Mouse (Mus musculus) neural tube, embryonic 15.5 days (tissue): ENCODE data around the gene Arrdc3. TPM values are rescaled to one million over a fixed set of nuclear protein-coding genes. Genes with fewer than 3 reads are reported as not detected.
"Not testable (repeated sequence)": the region's sequence is repeated elsewhere in the genome, so short reads cannot be mapped to it uniquely, and the experiment has no call there.

Experiments used
- ATAC-seq: fragments of 200-750 bp; cut with Nextera tagmentation; 2 replicates; pipeline ENCODE4 v1.8.0; 2017; ENCODE audit warnings: mild to moderate bottlenecking, moderate TSS enrichment, moderate library complexity; ENCODE audit not compliant: low FRiP score
- H3K27ac ChIP-seq: fragments of 300-500 bp; sonication (generic); replicated peaks from 2 replicates; pipeline ENCODE4 v1.5.1; 2015; ENCODE audit warnings: mild to moderate bottlenecking, inconsistent platforms
- H3K27me3 ChIP-seq: fragments of 300-500 bp; sonication (generic); replicated peaks from 2 replicates; pipeline ENCODE4 v1.6.1; 2015; ENCODE audit warnings: inconsistent platforms
- H3K36me3 ChIP-seq: fragments of 300-500 bp; sonication (generic); 2 replicates; pipeline ENCODE4 v1.6.1; 2015; ENCODE audit warnings: inconsistent platforms
- H3K4me1 ChIP-seq: fragments of 300-500 bp; sonication (generic); 2 replicates; pipeline ENCODE4 v1.6.1; 2015; ENCODE audit warnings: inconsistent platforms
- H3K4me2 ChIP-seq: fragments of 300-500 bp; sonication (generic); 2 replicates; pipeline ENCODE4 v1.6.1; 2015; ENCODE audit warnings: inconsistent platforms, mild to moderate bottlenecking, moderate library complexity
- H3K4me3 ChIP-seq: fragments of 300-500 bp; sonication (generic); replicated peaks from 2 replicates; pipeline ENCODE4 v1.5.1; 2015; ENCODE audit warnings: mild to moderate bottlenecking, inconsistent platforms
- H3K9ac ChIP-seq: fragments of 300-500 bp; sonication (generic); replicated peaks from 2 replicates; pipeline ENCODE4 v1.6.1; 2015; ENCODE audit warnings: mild to moderate bottlenecking, inconsistent platforms
- H3K9me3 ChIP-seq: fragments of 300-500 bp; sonication (generic); replicated peaks from 2 replicates; pipeline ENCODE4 v1.6.1; 2016; ENCODE audit warnings: inconsistent platforms
- WGBS: fragments of 180-500 bp; shearing (Covaris S2); methylation state at CpG from one replicate; pipeline ENCODE4 v1.1.7; 2015; ENCODE audit warnings: mixed read lengths; 5-methylcytosine and 5-hydroxymethylcytosine counted together
- polyA plus RNA-seq: library from polyadenylated mRNA; unstranded; fragments of >200 nt; fragmentation: Nextera tagmentation; extraction: Ambion mirVana; gene quantifications from 2 replicates; pipeline ENCODE4 v1.2.1, GENCODE M21; 2015

The Arrdc3 gene
- polyA plus RNA-seq, 1 experiment from 2014 or later, result 32.3 TPM

DNA sequence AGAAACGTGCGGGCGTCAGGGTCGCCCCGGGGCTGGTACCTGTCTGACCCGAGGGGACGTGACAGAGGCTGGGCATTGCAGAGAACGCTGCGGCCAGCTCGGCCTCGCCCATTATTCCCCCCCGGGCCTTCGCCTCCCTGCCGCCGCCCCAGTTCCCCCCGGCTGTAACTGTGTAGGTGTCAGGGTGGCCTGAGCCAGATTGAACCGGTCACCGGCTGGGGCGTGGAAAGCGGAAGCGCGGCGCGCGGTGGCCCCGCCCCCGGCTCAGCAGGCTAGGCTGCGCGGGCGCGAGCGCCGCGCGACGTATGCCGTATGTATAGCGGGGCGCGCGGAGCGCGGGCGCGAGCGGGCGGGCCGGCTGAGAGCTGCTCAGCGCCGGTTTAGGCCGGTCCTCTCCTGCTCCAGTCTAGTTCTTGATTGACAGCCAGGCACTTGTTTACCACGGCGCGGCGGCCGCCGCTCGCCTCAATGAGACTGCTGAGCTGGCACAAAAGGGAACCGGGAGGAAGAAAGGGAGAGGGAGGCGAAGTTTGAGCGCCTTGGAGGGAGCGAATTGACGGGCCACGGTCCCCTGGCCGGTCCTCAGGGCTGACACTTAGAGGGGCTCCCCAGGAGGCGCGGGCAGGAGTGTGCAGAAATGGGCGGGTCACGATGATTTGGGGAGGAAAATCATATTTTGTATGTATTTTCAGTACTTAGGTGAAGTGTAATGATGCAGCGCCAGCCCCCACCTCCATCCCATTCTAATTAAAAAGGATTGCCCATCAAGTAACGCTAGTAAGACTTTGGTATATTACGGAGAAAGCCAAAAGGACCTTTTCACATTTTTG is 2.9 kb downstream of the Arrdc3 start:
- peaks cover 9% of the 10 kb centered on the region for H3K4me1 ChIP-seq
- WGBS, result under 1% methylated on average over 70 of the region's 72 CpGs
- peaks cover 20% of the 10 kb centered on the region for H3K36me3 ChIP-seq
- peak overlapping the region; percentile 100 for H3K9ac ChIP-seq
- peak; percentile 91 for ATAC-seq
- H3K4me2 ChIP-seq, result peak overlapping the region; percentile 61
- H3K4me3 ChIP-seq, result peak overlapping the region; percentile 89
- no peaks in the 10 kb centered on the region for H3K9me3 ChIP-seq
- H3K27ac ChIP-seq, result peak overlapping the region; percentile 100
- no peaks in the 10 kb centered on the region for H3K27me3 ChIP-seq

DNA sequence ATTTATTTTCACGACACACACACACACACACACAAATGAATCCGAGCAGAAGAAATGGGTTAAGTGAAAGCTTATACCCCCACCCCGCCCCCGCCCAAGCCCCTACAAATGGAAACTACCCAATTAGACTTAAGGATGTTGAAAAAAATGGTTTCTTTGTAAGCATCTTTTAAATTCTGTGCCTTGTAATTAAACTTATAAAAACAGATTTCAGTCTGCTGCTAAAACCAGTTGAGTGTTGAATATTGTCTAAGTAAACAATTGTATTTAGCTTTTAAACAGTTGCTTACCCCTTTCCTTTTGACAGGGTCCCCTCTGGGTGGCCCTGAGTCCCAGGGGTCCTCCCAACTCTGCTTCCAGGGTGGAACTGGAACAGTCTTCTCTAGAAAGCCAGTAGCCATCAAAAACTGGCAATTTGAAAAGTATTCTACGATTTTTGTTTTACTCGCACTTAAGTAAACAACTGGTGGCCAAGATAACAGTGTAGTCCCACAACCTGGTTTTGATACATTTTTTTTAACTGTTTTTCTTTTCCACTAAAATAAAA is 3.6 kb downstream of the Arrdc3 start:
- Histone ChIP-seq H3K4me3 (peak overlapping the region; percentile 89), H3K27me3 (no peaks in the 10 kb centered on the region), H3K4me1 (peaks cover 9% of the 10 kb centered on the region), H3K27ac (peak overlapping the region; percentile 100), H3K9ac (peak overlapping the region; percentile 100), H3K36me3 (peaks cover 24% of the 10 kb centered on the region), H3K9me3 (no peaks in the 10 kb centered on the region), H3K4me2 (peak overlapping the region; percentile 61)
- 20% methylated on average over 6 of the region's 6 CpGs for WGBS
- ATAC-seq, result no peak

DNA sequence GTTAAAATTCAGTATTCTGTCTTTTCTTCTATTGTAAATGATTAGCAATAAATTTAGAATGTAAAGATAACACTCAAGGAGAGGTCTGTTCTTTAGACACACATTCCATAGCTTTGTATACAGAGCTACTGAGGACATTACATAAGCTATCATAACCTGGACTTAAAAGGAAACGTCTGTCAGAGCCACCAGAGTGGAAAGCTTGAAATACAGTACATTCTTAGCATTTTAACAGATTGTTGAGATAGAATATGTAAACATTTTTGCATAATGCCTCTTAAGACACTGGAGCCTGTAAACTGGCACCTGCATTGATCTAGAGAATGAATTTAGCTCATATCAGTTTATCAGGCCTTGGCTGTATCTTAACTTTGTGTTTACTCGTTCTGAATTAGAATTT is 4.7 kb downstream of the Arrdc3 start:
- H3K4me2 ChIP-seq, result no peak overlapping the region
- peaks cover 30% of the 10 kb centered on the region for H3K36me3 ChIP-seq
- H3K27me3 ChIP-seq, result no peaks in the 10 kb centered on the region
- 71% methylated on average over 2 of the region's 2 CpGs for WGBS
- no peak overlapping the region for H3K9ac ChIP-seq
- peaks cover 4% of the 10 kb centered on the region for H3K4me1 ChIP-seq
- no peak overlapping the region for H3K27ac ChIP-seq
- no peak for ATAC-seq
- H3K4me3 ChIP-seq, result no peak overlapping the region
- no peaks in the 10 kb centered on the region for H3K9me3 ChIP-seq

DNA sequence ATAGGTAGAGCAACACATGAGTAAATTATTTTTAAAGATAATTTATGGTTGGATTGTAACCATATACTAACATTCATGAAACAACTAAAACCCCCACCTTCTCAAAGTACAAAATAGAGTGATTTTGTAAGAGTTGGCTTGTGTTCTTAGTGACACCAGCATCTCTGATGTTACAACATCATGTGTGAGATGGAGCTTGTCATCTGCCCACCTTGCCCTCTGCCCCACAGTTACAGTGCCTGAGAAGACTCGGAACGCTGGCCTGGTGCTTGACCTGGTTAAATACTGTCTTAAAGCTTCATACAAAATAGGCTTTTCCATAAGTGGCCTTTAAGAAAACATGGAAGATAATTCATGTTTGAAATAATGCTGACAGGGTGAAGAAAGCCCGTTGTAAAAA is 11.7 kb downstream of the Arrdc3 start:
- not testable (repeated sequence) for H3K9ac ChIP-seq, H3K4me1 ChIP-seq, H3K9me3 ChIP-seq, H3K27me3 ChIP-seq, H3K27ac ChIP-seq, H3K4me2 ChIP-seq, ATAC-seq, H3K4me3 ChIP-seq
- 92% methylated on average over 3 of the region's 3 CpGs for WGBS
- H3K36me3 ChIP-seq, result peaks cover 56% of the 10 kb centered on the region

DNA sequence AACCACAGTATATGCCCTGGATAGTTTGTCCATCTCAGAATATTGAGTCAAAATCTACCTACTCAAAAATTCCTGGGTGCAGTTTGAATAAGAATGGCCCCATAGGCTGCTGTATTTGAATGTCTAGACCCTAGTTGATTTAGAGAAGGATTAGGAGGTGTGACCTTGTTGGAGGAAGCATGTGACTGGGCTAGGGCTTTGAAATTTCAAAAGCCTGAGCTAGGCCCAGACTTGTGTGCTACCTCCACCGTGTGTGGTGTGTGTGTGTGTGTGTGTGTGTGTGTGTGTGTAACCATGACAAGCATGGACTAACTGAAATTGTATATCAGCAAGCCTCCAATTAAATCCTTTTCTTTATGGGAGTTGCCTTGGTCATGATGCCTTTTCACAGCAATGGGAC is 14.2 kb downstream of the Arrdc3 start:
- no peak overlapping the region for H3K4me3 ChIP-seq
- no peak overlapping the region for H3K4me2 ChIP-seq
- WGBS, result 72% methylated on average over 1 of the region's 1 CpGs
- no peaks in the 10 kb centered on the region for H3K4me1 ChIP-seq
- peaks cover 36% of the 10 kb centered on the region for H3K36me3 ChIP-seq
- H3K9ac ChIP-seq, result no peak overlapping the region
- H3K27ac ChIP-seq, result no peak overlapping the region
- no peaks in the 10 kb centered on the region for H3K9me3 ChIP-seq
- no peaks in the 10 kb centered on the region for H3K27me3 ChIP-seq
- no peak for ATAC-seq

DNA sequence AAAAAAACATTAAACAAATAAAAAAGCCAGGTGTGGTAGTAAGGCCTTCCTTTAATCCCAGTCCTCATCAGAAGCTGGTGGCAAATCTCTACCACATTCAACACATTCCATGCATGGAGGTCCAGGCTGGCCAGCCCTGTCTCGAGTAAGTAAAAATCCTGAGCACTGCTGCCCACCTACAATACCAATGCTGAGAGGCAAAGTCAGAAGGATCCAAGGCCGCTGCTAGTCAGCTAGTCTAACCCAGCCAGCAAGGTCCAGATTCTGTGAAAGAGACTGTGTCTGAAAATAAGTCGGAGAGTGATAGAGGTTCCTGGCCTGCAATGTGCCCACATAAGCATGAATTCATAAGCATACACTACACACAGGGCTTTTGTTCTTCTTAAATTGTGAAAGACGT is 14.9 kb downstream of the Arrdc3 start:
- Histone ChIP-seq H3K27ac (no peak overlapping the region), H3K36me3 (peaks cover 32% of the 10 kb centered on the region), H3K4me2 (no peak overlapping the region), H3K9ac (no peak overlapping the region), H3K9me3 (no peaks in the 10 kb centered on the region), H3K4me3 (no peak overlapping the region), H3K4me1 (no peaks in the 10 kb centered on the region), H3K27me3 (no peaks in the 10 kb centered on the region)
- ATAC-seq, result no peak
- 90% methylated on average over 4 of the region's 4 CpGs for WGBS

DNA sequence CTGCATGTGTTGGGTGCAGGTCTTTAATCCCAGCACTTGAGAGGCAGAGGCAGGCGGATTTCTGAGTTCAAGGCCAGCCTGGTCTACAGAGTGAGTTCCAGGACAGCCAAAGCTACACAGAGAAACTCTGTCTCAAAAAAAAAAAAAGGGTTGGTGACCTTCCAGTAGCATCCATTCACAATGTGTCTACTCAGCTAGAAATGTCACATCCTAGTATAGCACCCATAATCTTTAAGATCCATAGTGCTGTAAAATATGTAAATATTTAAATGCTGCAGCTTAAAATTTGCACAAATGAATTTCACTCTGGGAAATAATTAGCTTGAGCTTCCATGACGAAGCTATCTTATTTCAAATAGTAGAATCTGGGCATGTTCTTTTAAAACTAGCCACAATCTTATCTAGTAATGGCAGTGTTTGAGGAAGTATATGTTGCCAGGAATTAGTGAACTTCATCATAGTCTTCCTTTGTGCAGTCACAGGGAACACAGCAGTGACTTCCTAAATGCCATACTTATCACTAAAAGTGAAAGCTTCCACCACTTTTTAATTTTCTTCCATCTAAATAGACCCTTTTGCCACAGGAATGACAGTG is 16.3 kb downstream of the Arrdc3 start:
- H3K27me3 ChIP-seq, result no peaks in the 10 kb centered on the region
- H3K9ac ChIP-seq, result no peak overlapping the region
- WGBS, result 91% methylated on average over 2 of the region's 2 CpGs
- no peak overlapping the region for H3K4me2 ChIP-seq
- H3K9me3 ChIP-seq, result no peaks in the 10 kb centered on the region
- no peaks in the 10 kb centered on the region for H3K4me1 ChIP-seq
- H3K4me3 ChIP-seq, result no peak overlapping the region
- no peak for ATAC-seq
- no peak overlapping the region for H3K27ac ChIP-seq
- H3K36me3 ChIP-seq, result peaks cover 18% of the 10 kb centered on the region; the same call in 1 of the 2 replicates

DNA sequence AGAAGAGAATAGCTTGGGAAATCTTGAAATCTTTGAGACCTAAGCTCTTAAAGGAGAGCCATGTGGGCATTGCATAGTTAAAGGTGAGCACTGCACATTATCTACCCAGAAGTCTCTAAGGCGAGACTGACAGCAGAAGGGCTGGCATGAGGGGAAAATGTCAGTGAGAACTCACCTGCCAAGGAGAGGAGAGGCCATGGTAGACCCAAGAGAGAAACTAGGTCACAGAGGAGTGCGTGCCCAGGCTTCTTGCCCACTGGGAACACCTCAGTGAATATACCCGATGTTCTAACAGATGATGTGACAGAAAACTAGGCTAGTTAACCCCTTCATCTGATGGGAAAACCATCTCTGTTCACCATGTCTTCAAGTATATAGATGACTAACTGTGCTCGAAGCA is 18.2 kb downstream of the Arrdc3 start:
- no peak overlapping the region for H3K4me3 ChIP-seq
- no peak overlapping the region for H3K9ac ChIP-seq
- peaks cover 15% of the 10 kb centered on the region; the same call in 1 of the 2 replicates for H3K36me3 ChIP-seq
- ATAC-seq, result no peak
- H3K4me1 ChIP-seq, result no peaks in the 10 kb centered on the region
- H3K9me3 ChIP-seq, result no peaks in the 10 kb centered on the region
- no peak overlapping the region for H3K4me2 ChIP-seq
- WGBS, result 91% methylated on average over 4 of the region's 4 CpGs
- H3K27me3 ChIP-seq, result no peaks in the 10 kb centered on the region
- H3K27ac ChIP-seq, result no peak overlapping the region

DNA sequence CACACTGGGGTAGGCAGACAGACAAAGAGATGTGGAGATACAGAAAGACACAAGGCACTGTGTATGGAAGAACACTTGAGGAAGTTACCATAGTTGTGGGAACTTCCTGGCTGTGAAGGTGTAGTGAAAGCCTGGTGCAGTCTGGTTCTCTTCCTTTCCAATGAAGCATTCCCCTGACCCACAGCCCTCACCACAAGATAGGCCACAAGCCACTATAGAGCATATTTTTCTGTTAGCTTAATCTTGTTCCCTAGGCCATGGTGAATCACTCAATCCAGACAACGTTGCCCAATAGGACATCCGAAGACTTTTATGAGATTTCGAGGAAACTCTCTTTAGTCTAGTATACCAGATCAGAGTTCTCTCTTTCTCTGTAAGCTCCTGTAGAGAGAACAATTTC is 19.6 kb downstream of the Arrdc3 start:
- Histone ChIP-seq H3K36me3 (0 out of 2 replicates have a peak, but pooled peaks cover 7% of the 10 kb centered on the region), H3K27me3 (no peaks in the 10 kb centered on the region), H3K4me3 (no peak overlapping the region), H3K9me3 (no peaks in the 10 kb centered on the region), H3K27ac (no peak overlapping the region), H3K4me1 (no peaks in the 10 kb centered on the region), H3K4me2 (no peak overlapping the region), H3K9ac (no peak overlapping the region)
- no peak for ATAC-seq
- WGBS, result 97% methylated on average over 3 of the region's 3 CpGs

DNA sequence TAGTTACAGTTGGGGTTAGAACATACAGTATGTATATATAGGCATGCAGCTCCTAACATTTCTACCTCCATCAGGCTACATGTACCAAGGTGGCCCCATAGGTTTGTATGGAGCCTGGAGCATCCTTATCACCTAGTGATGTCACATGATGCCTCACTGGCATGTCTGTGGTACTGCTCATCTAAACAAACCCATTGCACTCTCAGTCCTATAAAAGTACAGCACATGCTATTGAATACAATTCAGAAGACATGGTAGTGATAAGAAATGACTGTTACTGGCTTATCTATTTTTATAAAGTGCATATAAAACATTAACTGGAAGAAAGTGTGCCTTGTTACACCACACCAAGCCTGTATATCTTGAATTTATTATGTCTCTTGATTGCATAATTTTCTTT is 30.2 kb downstream of the Arrdc3 start:
- Histone ChIP-seq H3K9ac (no peak overlapping the region), H3K36me3 (no peaks in the 10 kb centered on the region), H3K4me2 (no peak overlapping the region), H3K4me1 (no peaks in the 10 kb centered on the region), H3K27ac (no peak overlapping the region), H3K4me3 (no peak overlapping the region), H3K9me3 (no peaks in the 10 kb centered on the region), H3K27me3 (no peaks in the 10 kb centered on the region)
- ATAC-seq, result no peak

DNA sequence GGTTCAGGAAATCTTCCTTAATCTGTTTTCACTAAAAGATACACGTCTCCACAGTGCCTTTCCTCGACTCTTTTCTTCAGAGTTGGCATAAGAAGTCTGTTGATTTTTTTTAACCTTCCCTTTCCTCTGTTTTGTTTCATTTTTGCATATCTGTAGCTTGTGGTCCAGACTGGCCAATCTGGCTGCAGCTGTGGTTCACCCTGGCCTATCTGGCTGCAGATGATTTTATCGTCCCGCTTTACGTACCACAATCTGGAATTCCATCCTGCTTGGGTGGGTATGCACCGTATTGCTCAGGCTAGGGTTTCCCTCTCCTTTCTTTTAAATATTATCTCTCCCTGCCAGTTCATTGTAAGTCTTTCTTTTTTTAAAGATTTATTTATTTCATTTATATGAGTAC is 37.8 kb downstream of the Arrdc3 start:
- H3K4me1 ChIP-seq, result no peaks in the 10 kb centered on the region
- no peak overlapping the region for H3K9ac ChIP-seq
- no peak overlapping the region for H3K4me3 ChIP-seq
- no peaks in the 10 kb centered on the region for H3K27me3 ChIP-seq
- WGBS, result 87% methylated on average over 6 of the region's 6 CpGs
- ATAC-seq, result no peak
- H3K36me3 ChIP-seq, result no peaks in the 10 kb centered on the region
- H3K27ac ChIP-seq, result no peak overlapping the region
- H3K9me3 ChIP-seq, result no peaks in the 10 kb centered on the region
- H3K4me2 ChIP-seq, result no peak overlapping the region
